Mouse (Mus musculus): ENCODE data around the gene Cemip2. TPM values are rescaled to one million over a fixed set of nuclear protein-coding genes. Genes with fewer than 3 reads are reported as not detected.
"Not testable (repeated sequence)": the region's sequence is repeated elsewhere in the genome, so short reads cannot be mapped to it uniquely, and the experiment has no call there.

The Cemip2 gene
- total RNA-seq, 2 experiments from 2014 or later = 13.7 to 14.1 TPM

GRCm38 (mm10) chr19:21860132-21860531 lies 82.0 kb downstream of the Cemip2 start:
- DNase-seq (ENCODE audit: low spot score) = no peak
- intact Hi-C loops (cut with DNase I) = no loop called here

GRCm38 (mm10) chr19:21860894-21861293 lies 82.8 kb downstream of the Cemip2 start:
- no peak for DNase-seq (ENCODE audit: low spot score)
- intact Hi-C loops (cut with DNase I) = no loop called here

GRCm38 (mm10) chr19:21862289-21862990 lies 84.3 kb downstream of the Cemip2 start:
- DNase-seq (ENCODE audit: low spot score) = no peak
- intact Hi-C loops (cut with DNase I) = no loop called here

- no peak for DNase-seq (ENCODE audit: low spot score)
- intact Hi-C loops (cut with DNase I) = no loop called here
Observed at GRCm38 (mm10) chr19:21862991-21863931, 85.1 kb downstream of the Cemip2 start.

DNA sequence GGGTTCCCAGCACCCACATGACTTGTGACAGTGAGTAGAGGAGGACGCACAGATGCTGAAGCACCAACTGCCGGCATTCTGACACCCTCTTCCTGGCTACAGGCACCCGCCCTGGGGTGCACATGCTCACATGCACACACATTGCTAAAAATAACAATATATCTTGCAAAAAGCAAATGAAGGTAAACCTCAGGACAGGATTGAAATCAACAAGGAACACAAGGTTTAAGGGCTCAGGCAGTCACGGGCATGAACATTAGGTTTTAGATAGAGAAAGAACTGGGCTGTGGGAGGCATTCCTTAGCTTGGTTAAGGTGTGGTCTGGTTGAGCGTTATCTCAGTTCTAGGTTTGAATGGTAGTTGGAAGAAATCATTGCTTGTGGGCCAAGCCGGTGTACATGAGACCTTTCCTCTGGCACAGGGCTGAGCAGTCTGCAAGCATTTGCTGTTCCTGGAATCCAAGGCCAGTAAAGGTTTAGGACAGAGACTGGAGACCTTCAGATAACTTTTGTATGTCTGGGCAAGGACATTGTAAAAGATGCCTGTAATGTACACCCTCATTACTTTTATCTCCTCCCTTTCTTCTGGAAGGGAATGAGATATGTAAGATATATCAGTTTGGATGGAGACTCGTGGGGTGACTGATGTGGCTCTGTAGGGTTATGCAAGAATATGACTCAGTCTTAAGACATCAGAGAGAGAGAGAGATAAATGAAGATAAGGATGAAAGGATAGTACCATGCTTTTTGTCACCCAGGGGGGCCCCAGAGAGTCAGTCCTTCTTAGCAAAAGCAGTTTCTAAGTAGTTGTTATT lies 87.3 kb downstream of the Cemip2 start:
- intact Hi-C loops (cut with DNase I) = no loop called here
- DNase-seq (ENCODE audit: low spot score) = no peak

DNA sequence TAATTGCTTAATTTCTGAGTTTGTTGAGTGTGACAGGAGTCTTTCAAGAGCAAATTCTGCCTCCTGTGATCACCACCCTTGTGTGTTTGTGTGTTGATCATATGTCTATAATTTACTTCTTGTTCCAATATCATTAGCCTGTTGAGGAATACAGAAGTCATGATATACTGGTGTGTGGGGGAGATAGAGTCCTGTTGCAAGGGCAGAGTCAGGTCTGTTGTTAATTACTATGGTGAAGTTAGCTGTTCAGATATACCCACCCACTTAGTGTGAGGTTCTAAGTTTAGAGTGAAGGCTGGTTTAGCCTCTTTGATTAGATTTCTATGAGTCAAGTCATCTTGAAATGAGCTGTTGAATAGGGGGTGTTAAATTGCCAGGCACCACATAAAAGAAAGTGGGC lies 88.0 kb downstream of the Cemip2 start:
- intact Hi-C loops (cut with DNase I) = no loop called here

GRCm38 (mm10) chr19:21866756-21867155 lies 88.6 kb downstream of the Cemip2 start:
- intact Hi-C loops (cut with DNase I); DNase-seq (ENCODE audit: low spot score): not testable (repeated sequence)

More for the DNA sequence above, 88.0 kb downstream of the Cemip2 start:
- DNase-seq (ENCODE audit: low spot score) = no peak

DNA sequence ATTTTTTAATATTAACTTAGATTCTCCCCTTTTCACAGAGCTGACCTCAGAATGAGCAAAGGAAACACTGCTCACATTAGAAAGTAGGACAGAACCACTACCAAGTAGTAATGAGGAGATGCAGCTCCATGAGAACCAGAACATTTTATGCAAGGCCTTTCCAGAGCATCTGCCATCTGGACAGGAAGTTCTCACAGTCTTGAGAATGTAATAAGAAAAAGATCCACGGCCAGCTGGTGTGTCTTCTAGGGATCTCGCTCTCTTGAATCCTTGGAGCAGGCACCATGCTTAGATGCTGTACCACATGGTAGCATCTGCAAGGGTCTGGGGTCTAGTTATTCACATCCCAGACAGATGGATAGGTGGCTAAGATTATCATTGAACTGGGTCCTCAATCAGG lies 90.3 kb downstream of the Cemip2 start:
- DNase-seq (ENCODE audit: low spot score) = no peak
- intact Hi-C loops (cut with DNase I) = no loop called here

GRCm38 (mm10) chr19:21882110-21882940 lies 104.2 kb downstream of the Cemip2 start:
- peak; percentile 60 for DNase-seq (ENCODE audit: low spot score)
- intact Hi-C loops (cut with DNase I) = loop anchor here (1.0 to 10.0 kb wide), 2 partner anchors 33 to 498 kb away; no protein-coding TSS in a partner anchor

- no peak for DNase-seq (ENCODE audit: low spot score)
- intact Hi-C loops (cut with DNase I) = loop anchor here (10.0 kb wide), 1 partner anchor 498 kb away; no protein-coding TSS in a partner anchor
Observed at GRCm38 (mm10) chr19:21883053-21883452, 104.9 kb downstream of the Cemip2 start.

DNA sequence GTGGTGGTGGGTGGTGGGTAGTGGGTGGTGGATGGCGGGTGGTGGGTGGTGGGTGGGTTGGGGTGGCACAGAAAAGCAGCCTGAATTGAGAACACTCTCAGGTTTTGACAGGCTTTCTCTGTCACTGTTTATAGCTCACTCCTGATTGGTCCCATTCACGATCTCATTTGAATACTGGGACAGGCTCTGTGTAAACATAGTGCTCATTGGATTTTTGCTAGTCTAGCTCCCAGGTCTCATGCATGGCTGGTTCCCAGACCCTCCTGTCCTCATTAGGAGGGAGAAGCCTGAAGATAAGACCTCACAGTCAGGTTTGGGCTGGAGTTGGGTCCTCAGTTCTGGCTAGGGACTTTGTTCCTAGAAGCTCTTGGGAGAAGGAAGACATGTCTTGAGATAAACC lies 105.8 kb downstream of the Cemip2 start:
- no peak for DNase-seq (ENCODE audit: low spot score)
- intact Hi-C loops (cut with DNase I) = loop anchor here (10.0 kb wide), 1 partner anchor 499 kb away; no protein-coding TSS in a partner anchor

- no peak for DNase-seq (ENCODE audit: low spot score)
- intact Hi-C loops (cut with DNase I) = loop anchor here (10.0 kb wide), 1 partner anchor 500 kb away; no protein-coding TSS in a partner anchor
Observed at GRCm38 (mm10) chr19:21884385-21884784, 106.2 kb downstream of the Cemip2 start.

GRCm38 (mm10) chr19:21886166-21886657 lies 108.1 kb downstream of the Cemip2 start:
- no peak for DNase-seq (ENCODE audit: low spot score)
- intact Hi-C loops (cut with DNase I) = loop anchor here (10.0 kb wide), 1 partner anchor 501 kb away; no protein-coding TSS in a partner anchor

DNA sequence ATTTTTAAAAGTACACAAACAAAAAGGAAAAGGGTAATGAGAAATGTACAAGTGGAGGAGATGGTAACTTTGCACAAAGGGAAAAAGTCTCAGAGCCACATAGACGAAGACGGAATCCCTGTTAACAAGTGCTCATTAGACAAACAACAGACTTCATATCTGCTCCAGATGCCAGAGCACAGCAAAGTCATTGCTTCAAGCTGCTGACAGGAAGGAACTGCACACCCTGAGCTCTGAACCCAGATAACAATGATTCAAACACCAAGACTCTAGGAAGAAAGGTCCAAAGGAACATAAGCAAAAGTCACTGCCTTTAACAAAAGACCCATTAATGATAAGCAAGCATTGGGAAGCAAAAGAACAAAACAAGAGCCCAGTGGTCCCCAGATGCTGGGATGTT lies 112.6 kb downstream of the Cemip2 start:
- intact Hi-C loops (cut with DNase I) = no loop called here
- no peak for DNase-seq (ENCODE audit: low spot score)

DNA sequence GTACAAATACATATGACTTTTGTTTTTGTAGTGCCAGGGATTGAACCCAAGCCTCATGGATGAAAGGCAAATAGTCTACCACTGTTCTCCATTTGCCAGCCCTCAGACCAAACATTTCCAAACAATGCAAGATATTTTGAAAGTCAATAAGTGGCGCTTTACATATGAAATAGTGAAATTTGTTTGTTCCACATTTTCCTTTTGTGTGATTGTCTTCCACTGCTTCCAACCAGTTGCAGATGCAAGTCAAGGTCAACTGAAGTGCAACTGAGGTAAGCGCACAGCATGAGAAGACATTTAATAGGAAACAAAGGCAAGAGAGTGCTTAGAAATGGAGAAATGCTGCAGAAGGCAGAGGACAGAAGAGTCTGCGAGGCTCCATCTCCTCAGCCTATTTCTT lies 116.7 kb downstream of the Cemip2 start:
- DNase-seq (ENCODE audit: low spot score) = no peak
- intact Hi-C loops (cut with DNase I) = loop anchor here (5.0 kb wide), 1 partner anchor 48 kb away; no protein-coding TSS in a partner anchor

- no peak for DNase-seq (ENCODE audit: low spot score)
- intact Hi-C loops (cut with DNase I) = loop anchor here (5.0 kb wide), 1 partner anchor 47 kb away; no protein-coding TSS in a partner anchor
Observed at GRCm38 (mm10) chr19:21895540-21895939, 117.4 kb downstream of the Cemip2 start.

DNA sequence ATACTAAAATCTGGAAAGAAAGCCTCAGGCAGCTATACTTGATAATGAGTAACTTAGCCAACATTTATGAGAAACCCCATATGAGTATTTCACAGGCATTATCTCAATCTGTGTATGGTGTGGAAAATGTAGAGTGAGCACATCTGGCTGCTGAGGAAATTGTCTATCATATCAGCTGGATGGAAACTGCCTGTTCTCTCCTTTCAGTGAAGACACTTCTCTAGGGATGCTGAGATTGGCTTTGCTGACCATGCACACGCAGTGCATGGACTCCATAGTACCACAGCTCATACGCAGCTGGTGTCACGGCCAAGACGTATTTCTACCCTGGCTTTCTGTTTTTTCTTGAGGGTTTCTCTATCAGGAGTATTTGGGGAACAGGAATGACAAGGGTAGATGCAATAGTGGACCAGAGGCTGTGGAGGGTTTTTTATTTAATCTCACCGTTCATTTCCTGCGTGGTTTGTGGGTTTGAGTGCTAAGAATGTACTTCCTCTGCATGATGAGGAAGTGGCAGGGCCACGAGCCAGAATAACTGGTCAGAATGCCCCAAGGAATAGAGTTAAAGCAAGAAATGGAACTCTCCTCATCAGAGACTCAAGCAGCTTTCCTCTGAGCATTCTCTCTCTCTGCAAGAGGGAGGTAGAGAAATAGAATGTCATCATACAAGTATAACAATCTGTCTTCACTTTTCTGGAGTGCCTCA lies 119.1 kb downstream of the Cemip2 start:
- peak; percentile 40 for DNase-seq (ENCODE audit: low spot score)
- intact Hi-C loops (cut with DNase I) = loop anchor here (5.0 kb wide), 1 partner anchor 45 kb away; no protein-coding TSS in a partner anchor

Measured in heart, postnatal 25 days (tissue).